Mouse (Mus musculus) urinary bladder, adult 2 months (tissue): ENCODE data around the gene Spsb1. TPM values are rescaled to one million over a fixed set of nuclear protein-coding genes. Genes with fewer than 3 reads are reported as not detected.

Source experiments
- DNase-seq: peaks from one replicate; pipeline ENCODE4 v3.0.0; 2022; ENCODE audit warnings: low spot score
- polyA plus RNA-seq: library from polyadenylated mRNA; depleted of rRNA; stranded (reverse); fragments of >200 nt; gene quantifications from 2 replicates; pipeline ENCODE4 v1.2.3, GENCODE M21; 2012

Spsb1 gene
- polyA plus RNA-seq, 1 experiment = 21.0 TPM

- DNase-seq = no peak
These were observed 68.3 kb downstream of the Spsb1 start for GRCm38 (mm10) chr4:149886298-149887271.

GRCm38 (mm10) chr4:149883990-149884389, 70.9 kb downstream of the Spsb1 start:
- no peak for DNase-seq

- DNase-seq = no peak
These were observed 72.5 kb downstream of the Spsb1 start for GRCm38 (mm10) chr4:149882139-149882916.

GRCm38 (mm10) chr4:149880908-149881307, 73.9 kb downstream of the Spsb1 start:
- DNase-seq = no peak

- DNase-seq = no peak
These were observed 74.9 kb downstream of the Spsb1 start for GRCm38 (mm10) chr4:149879980-149880379.

- no peak for DNase-seq
These were observed 76.8 kb downstream of the Spsb1 start for GRCm38 (mm10) chr4:149878021-149878449.

GRCm38 (mm10) chr4:149877202-149877601, 77.6 kb downstream of the Spsb1 start:
- no peak for DNase-seq

GRCm38 (mm10) chr4:149876761-149877160, 78.1 kb downstream of the Spsb1 start:
- DNase-seq = no peak

GRCm38 (mm10) chr4:149875986-149876501, 78.8 kb downstream of the Spsb1 start:
- DNase-seq = no peak

- no peak for DNase-seq
These were observed 79.5 kb downstream of the Spsb1 start for GRCm38 (mm10) chr4:149875296-149875695.

- no peak for DNase-seq
These were observed 82.6 kb downstream of the Spsb1 start for GRCm38 (mm10) chr4:149872236-149872635.

GRCm38 (mm10) chr4:149871582-149871981, 83.3 kb downstream of the Spsb1 start:
- DNase-seq = no peak

- DNase-seq = no peak
These were observed 83.8 kb downstream of the Spsb1 start for GRCm38 (mm10) chr4:149871014-149871413.

- DNase-seq = no peak
These were observed 84.4 kb downstream of the Spsb1 start for GRCm38 (mm10) chr4:149870412-149870811.

- no peak for DNase-seq
These were observed 86.1 kb downstream of the Spsb1 start for GRCm38 (mm10) chr4:149868725-149869124.

GRCm38 (mm10) chr4:149868009-149868408, 86.8 kb downstream of the Spsb1 start:
- DNase-seq = no peak

GRCm38 (mm10) chr4:149867351-149867750, 87.5 kb downstream of the Spsb1 start:
- no peak for DNase-seq

GRCm38 (mm10) chr4:149864395-149864794, 90.4 kb downstream of the Spsb1 start:
- no peak for DNase-seq

- no peak for DNase-seq
These were observed 91.3 kb downstream of the Spsb1 start for GRCm38 (mm10) chr4:149863522-149863921.

GRCm38 (mm10) chr4:149860393-149860792, 94.5 kb downstream of the Spsb1 start:
- no peak for DNase-seq

- DNase-seq = no peak
These were observed 96.3 kb downstream of the Spsb1 start for GRCm38 (mm10) chr4:149858584-149858983.

- DNase-seq = no peak
These were observed 96.7 kb downstream of the Spsb1 start for GRCm38 (mm10) chr4:149858097-149858496.
